Mouse (Mus musculus): ENCODE measurements around the gene Pdzd9. TPM values are rescaled to one million over a fixed set of nuclear protein-coding genes. Genes with fewer than 3 reads are reported as not detected.
"Not testable (repeated sequence)": the region's sequence is repeated elsewhere in the genome, so short reads cannot be mapped to it uniquely, and the experiment has no call there.

Pdzd9 gene
- total RNA-seq (2017): 0.09 TPM in 1 of 2 replicates, not detected in the other

DNA sequence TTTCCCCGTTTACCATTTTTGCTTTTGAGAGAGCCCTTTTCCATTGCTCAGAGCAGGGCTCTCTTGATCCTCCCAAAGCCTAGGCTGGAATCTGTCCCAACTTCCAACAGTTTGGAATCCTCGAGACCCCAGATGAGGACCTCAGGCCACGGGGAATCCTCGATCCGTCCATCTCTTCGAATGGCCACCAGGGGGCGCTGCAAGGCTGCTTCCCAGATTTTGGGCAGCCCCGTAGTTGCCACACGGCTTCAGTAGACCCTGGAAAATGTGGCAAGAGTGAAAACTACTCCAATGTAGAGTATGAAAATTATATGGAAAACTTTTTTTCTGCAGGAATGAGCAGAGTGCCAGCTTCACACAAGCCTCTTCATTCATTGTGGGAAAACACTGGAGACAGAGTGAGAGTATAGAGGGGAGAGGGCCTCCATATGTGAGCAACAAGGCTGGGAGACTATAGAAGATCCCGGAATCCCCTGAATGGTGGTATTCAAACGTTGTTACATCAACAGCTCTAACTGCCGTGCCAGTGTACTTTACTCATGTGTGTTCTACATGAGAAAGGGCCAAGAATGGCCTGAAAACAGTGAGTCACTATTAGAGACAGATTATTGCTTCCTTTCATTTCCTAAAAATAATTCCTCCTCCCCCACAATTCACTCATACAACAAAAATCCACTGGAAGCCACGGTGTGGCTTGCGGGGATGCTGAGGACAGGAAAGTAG, at the start of gene Pdzd9:
TSS of gene Pdzd9 (minus strand) at position 191 of the 723 bp plus-strand sequence.
- peak; percentile 93 for ATAC-seq (replicated peaks; ENCODE audit: low read depth, poor library complexity, severe bottlenecking)

DNA sequence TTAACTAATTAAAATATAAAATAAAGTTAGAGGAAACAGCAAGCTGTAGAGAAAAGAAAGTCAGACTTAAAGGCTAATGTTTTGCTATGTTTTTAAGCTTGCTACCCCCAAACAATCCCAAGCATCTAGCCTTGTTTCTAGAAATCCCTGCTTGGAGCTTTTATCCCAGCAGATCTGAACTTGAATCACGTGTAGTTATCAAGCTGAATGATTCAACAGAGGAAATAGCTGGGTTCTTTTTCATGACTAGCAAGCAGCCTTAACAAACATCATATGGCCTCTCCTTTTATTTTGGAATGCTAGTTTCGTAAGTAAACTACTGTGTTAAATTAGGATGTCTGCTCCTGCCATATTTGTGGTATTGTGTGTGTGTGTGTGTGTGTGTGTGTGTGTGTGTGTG, 47.1 kb upstream of the Pdzd9 start:
- ATAC-seq (replicated peaks; ENCODE audit: low read depth, poor library complexity, severe bottlenecking): no peak

DNA sequence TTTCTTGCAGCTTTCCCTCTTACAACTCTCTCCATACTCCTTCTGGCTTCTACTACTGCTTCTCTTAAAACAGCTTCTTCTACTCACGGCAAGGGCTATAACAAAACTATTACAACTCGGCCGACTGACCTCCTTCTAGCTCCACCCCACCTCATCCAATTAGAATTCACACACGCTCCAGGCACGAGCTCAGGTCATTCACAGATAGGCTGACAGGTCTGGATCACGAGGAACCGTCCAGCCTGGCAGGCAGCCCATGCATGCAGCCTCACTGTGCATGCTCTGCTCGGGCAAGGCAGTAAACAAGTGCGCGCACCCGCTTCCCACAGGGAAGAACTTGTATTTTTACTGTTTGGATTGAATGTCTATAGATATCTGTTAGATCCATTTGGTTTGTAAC, 43.8 kb upstream of the Pdzd9 start:
- ATAC-seq (replicated peaks; ENCODE audit: low read depth, poor library complexity, severe bottlenecking): not testable (repeated sequence)

DNA sequence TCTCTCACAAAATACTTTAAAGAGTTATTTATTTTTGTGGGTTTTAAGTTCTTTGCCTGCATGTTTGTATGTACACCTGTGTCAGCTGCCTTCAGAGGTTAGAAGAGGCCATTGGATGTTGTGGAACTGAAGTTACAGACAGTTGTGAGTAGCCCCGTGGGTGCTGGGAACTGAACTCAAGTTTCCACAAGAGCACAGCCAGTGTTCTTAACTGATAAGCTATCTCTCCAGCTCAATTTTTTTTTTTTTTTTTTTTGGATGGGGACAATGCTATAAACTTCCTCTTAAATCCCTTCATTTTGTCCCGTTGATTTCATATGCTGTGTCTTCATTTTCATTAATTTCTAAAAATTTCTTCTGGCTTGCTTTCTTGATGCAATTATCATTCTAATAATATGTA, 43.1 kb upstream of the Pdzd9 start:
- no peak for ATAC-seq (replicated peaks; ENCODE audit: low read depth, poor library complexity, severe bottlenecking)

DNA sequence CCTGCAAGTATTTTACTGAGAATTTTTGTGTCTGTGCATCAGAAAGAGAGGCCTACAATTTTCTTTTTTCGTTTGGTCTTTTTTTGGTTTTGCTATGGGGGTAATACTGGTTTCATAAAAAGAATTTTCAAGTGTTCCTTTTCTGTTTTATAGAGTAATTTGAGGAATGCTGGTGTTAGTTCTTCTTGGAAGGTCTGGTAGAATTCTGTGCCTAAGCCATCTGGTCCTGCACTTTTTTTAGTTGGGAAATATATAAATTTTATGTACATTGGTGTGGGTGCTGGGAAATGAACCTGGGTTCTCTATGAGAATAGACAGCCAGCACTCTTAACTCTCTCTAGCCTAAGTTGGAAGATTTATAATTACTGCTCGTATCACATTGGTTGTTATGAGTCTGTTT, 41.9 kb upstream of the Pdzd9 start:
- no peak for ATAC-seq (replicated peaks; ENCODE audit: low read depth, poor library complexity, severe bottlenecking)

DNA sequence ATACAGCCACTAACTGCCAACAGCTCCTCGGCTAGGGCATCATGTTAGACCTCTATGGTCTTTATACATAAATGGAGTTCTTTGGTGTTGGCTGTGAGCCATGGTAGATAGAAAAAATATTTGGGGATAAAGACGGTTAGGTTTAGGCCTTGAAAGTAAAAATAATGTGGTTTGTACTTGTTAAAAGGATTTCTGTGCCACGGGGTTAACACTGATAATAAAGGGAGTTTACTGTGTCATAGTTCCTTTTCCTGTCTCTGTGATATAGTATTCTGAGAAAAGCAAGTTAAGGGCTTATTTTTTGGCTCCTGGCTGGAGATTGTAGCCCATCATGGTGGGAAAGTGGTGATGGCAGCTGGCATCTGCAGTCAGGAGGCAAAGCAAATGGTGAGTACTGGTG, 33.7 kb upstream of the Pdzd9 start:
- ATAC-seq (replicated peaks; ENCODE audit: low read depth, poor library complexity, severe bottlenecking): peak; percentile 62

DNA sequence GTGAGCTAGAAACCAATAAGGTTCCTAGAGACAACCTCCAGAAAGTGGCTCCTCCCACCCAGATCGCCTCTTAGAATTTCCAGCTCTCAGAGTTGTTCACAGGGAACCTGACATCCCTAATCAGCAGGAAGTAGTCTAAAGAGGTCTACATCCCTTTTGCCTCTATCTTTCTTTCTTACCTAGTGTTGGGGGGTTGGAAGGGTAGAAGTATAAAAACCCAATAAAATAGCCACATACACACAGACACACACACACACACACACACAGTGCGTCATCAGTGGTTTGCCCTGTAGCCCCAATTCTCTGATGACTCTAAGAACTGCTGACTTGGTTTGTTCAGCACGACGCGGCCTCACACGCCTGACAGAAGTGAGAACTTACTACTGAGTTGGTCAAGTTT, 29.4 kb upstream of the Pdzd9 start:
- ATAC-seq (replicated peaks; ENCODE audit: low read depth, poor library complexity, severe bottlenecking): peak; percentile 18; the same call in 1 of the 2 replicates

DNA sequence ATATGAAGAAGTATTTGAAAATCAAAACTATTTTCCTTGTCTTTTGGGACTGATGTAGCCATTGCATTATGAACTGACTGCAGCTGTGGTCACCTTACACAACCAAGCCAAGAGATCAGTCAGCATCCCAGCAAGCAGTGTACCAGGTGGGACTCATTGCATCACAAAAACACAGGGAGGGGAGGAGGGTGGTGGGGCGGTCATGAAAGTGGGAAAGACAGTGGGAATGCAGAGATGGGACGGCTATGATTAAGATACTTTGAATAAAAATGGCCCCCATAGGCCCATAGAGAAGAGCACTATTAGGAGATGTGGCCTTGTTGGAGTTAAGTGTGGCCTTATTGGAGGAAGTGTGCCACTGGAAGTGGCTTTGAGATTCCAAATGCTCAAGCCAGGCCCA, 26.2 kb upstream of the Pdzd9 start:
- no peak for ATAC-seq (replicated peaks; ENCODE audit: low read depth, poor library complexity, severe bottlenecking)

DNA sequence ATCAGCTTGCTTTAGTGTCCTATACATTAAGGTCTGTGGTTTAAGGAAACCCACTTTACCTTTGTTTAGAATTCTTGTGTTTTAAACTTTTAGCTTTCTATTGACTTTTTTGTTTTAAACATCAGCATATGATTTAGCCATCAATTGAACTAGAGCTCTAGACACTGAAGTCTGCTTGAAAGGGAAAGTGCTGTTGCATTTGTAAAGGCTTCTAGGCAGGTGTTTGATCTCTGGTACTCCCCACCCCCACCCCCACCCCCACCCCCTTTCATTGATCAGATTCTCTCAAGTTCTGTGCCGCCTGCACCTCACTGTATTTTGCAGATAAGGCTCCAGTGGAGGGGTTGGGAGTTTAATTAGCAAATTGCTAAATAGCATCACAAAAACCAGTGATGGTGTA, 25.5 kb upstream of the Pdzd9 start:
- no peak for ATAC-seq (replicated peaks; ENCODE audit: low read depth, poor library complexity, severe bottlenecking)

DNA sequence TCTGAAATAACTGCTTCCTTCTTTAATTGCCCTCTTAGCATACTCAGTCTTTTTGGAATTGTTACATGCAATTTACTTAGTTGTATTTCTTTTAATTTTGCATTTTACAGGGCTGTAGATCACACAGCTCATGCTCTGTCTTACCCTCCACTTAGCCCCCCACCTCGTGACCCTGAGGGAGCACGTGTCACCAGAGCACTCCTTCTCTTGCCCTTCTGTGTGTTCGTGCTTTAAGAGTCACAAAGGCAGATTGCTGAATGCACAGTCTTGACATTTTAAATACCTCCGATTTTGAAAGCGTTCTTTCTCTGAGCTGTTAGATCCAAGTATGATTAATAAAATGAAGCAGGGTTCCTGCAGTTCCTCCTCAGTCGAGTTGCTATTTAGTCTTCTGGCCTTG, 25.1 kb upstream of the Pdzd9 start:
- ATAC-seq (replicated peaks; ENCODE audit: low read depth, poor library complexity, severe bottlenecking): no peak

DNA sequence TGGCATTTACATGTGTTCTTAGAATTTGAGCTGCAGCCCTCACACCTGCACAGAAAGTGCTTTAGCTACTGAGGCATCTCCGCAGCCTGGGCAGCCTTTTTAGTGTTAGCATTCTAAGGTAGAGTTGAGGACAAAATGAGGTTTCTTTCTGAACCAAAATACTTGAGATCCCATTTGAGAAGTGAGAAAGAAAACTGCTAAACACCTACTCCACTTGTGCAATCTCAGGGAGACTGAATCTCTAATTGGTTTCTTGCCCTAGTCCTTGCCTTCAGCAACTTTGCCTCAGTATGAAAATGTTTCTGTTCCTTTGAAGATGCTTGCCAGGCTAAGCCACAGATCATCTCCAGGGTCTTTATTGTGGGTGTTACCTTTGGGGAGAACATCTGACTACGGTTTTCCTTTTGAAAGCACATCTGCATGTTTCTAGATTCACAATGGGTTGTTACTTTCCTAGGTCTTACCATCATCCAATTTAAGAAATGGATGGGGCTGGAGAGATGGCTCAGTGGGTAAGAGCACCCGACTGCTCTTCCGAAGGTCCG, 23.8 kb upstream of the Pdzd9 start:
- ATAC-seq (replicated peaks; ENCODE audit: low read depth, poor library complexity, severe bottlenecking): no peak

DNA sequence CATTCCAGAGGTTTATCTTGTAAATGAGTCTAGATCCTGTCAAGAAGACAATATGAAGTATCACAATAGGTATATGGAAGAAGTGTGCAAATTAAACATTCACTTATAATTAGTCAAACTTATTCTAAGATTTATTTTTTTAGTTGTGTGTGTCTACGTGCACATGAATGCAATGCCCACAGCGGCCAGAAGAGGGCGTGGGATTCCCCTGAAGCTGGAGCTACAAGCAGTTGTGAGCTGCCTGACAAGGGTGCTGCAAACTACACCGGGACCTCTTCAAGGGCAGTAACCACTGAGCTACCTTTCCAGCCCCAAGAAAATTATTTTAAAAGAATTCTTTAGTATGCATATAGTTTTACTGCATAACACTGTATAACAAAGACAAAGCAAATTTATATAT, 20.5 kb upstream of the Pdzd9 start:
- 0 out of 2 replicates have a peak, but pooled peaks have one; percentile 36 for ATAC-seq (replicated peaks; ENCODE audit: low read depth, poor library complexity, severe bottlenecking)

DNA sequence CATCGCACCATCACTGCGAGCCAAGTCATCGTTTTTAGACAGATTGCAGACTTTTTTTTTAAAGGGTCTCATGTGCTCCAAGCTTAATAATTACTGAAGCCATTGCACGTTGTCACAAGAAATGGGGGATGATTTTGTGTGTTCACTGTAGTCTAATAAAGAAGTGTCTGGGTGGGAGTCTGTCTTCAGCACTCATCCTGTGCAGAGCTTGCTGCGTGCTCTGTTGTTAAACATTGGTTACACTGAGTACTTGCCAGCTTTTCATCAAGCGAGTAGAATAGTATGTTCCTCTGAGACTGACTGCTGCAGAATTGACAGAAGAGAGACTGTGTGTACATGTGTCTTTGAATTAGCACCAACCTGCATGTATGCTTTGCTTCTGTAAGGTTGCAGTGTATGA, 15.1 kb upstream of the Pdzd9 start:
- no peak for ATAC-seq (replicated peaks; ENCODE audit: low read depth, poor library complexity, severe bottlenecking)

DNA sequence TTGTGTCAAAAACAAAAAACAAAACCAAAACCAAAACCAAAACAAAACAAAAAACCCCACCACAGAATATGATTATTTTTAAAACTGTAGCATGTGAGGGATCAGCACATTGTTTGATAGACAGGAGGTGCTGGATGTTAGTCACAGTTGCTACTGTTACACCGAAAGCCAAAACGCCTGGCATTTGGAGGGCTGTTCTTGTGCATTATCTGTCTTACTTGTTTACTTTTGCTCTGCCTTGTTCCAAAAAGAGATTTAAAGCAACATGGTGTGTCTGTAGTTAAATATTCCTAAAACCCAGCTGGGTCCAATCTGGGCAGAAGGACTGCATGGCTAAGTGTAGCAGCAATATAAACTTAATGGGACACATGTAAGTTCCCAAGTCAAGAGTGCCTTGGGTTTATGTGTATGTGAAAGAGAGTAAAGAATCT, 14.6 kb upstream of the Pdzd9 start:
- ATAC-seq (replicated peaks; ENCODE audit: low read depth, poor library complexity, severe bottlenecking): no peak

DNA sequence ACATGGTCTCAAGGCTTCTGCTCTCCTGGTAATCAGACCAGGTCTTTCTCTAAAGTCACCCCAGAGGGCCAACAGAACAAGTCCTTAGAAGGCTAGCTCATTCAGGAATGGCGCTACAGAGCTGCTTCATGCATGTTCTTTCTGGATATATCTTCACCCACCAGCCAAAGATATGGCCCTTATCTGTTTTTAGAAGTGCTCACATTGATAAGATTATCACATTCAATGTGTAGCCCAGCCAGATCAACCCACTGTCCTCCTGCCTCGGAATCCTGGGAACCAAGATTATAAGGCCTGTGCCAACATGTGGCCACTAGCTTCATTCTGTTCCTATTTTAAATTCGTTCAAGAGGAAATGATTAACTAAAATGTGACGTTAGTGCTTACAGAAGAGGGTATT, 11.9 kb upstream of the Pdzd9 start:
- no peak for ATAC-seq (replicated peaks; ENCODE audit: low read depth, poor library complexity, severe bottlenecking)

DNA sequence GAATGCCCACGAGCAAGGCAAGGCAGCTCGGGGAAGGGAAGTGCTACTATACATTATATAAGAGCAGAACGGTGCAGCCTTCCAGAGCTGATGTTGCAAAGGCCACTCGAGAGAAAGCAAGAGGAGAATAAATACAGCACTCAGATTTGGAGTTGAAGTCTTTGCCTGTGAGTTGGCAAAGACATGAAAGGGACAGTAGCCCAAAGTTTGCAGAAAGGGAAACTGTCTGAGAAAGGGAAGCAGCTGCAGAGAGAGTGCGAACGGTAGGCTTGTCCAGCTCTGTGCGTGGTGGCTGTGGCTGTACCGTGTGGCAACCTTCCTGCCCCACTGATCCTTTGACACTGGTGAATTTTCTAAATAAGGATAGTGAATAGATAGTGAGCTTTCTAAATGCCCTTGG, 8.9 kb upstream of the Pdzd9 start:
- ATAC-seq (replicated peaks; ENCODE audit: low read depth, poor library complexity, severe bottlenecking): peak; percentile 62

DNA sequence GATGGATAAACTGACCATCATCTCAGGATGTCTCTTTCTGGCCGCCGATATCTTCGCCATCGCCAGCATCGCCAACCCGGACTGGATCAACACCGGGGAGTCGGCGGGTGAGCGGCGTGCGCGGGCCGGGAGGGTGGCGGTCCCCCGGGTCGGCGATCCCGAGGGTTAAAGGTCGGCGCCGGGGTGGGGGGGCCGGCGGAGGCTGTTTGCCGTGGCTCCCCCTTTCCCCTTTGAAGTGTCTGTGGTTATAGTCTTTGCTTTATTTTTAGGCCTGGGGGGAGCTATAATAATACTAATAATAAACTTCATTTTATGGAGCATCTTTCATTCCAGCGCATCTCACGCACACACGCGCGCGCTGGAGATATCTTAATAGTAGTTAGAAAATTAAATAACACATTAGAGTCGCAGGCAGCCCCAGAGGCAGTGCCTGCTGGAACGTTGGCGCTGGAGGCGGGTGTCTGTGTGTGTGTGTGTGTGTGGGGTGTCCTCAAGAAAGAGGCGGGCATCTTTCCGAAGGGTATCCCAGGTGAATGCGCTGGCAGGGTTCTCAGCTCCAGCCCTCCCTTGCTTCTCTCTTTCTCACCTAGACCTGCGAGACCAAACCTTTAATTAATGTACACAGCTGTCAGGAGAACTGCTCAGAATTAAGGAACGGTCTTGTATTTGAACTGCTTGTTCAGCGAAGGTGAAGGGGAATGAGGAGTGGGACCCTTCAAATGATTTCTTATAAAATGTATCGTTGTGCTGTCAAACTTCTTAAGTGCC, 7.8 kb upstream of the Pdzd9 start:
- ATAC-seq (replicated peaks; ENCODE audit: low read depth, poor library complexity, severe bottlenecking): no peak

DNA sequence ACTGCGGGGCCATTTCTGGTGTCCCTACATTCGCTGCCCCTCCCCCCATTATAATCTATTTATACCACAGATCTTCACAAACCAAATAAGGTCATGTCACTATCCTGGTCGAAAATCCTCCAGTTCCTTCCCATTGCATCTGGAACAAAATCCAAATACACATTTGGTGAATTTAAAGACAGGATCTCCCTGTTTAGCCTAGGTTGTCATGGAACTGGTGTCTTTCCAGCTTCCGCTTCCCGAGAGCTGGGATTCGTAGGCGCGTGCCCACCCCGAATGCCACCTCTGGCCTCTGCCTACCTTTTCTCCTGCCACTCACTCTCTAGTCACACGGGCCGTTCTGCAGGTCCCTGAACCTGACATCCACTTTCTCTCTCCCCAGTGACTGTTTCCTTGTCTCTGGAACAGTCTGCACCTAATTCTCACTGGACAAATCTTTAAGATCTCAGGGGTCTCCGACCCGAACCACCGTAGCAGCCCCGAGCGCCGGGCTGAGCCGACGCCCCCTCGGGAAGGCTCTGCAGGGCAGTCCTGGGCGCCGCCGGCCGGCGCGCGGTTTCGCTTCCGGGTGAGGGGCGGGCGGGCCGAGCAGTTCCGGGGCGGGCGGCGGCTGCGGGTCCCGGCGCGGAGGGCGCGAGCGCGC, 7.0 kb upstream of the Pdzd9 start, which contains the start of gene Mosmo:
TSS of gene Mosmo (plus strand) at position 618 of the 643 bp plus-strand sequence.
- ATAC-seq (replicated peaks; ENCODE audit: low read depth, poor library complexity, severe bottlenecking): peak; percentile 57

DNA sequence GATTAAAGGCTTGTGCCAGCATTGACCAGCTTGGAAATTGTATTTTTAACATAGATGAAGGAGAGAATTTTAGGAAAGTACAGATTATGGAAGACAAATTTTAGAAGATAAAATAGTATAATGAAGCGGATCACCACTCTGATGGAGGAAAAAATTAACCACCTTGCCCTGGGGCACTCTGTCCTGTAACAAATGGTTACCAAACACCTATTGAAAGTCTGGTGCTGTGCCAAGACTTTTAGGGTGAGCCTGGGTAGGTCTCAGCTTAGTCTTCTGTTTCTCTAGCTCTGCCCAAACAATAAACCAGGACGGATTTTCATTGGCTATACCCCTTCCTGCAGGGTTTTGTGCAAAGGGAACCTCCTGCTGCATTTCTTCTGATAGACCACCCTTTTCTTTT, 1.1 kb upstream of the Pdzd9 start:
- ATAC-seq (replicated peaks; ENCODE audit: low read depth, poor library complexity, severe bottlenecking): no peak

DNA sequence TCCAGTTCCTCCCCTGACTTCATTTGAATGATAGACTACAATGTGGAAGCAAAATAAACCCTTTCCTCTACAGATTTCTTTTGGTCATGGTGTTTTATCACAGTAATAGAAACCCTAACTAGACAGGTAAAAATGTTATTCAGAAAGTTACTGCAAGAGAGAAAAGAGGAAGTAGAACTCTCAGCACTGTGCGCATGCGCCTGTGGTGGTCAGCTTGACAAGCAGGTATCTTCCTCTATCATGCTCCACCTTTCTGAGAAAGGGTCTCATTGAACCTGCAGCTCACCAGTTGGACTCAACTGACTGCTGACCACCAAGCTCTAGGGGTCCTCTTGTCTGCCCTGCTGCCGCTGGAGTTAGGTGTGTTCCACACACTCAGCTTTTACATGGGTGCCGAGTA, 8.1 kb downstream of the Pdzd9 start:
- ATAC-seq (replicated peaks; ENCODE audit: low read depth, poor library complexity, severe bottlenecking): peak; percentile 39

DNA sequence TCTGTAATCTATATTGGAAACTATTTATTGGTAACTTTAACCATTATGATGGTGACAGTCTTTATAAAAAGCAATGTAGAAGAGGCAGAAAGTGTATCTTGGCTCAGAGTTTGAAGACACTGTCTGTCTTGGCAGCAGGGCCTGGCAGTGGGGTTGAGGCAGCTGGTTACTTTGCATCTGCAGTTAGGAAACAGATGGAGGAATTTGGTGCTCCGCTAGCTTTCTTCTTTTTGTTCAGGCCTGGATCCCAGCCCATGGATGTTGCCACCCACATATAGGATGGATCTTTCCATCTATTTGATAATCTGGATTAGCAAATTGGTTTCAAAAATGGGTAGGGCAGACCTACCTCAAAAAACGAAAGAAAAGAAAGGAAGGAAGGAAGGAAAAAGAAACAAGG, 22.3 kb downstream of the Pdzd9 start:
- ATAC-seq (replicated peaks; ENCODE audit: low read depth, poor library complexity, severe bottlenecking): no peak

All from common myeloid progenitor, adult 5-6 weeks (primary cell).